In the genomic region with DNA sequence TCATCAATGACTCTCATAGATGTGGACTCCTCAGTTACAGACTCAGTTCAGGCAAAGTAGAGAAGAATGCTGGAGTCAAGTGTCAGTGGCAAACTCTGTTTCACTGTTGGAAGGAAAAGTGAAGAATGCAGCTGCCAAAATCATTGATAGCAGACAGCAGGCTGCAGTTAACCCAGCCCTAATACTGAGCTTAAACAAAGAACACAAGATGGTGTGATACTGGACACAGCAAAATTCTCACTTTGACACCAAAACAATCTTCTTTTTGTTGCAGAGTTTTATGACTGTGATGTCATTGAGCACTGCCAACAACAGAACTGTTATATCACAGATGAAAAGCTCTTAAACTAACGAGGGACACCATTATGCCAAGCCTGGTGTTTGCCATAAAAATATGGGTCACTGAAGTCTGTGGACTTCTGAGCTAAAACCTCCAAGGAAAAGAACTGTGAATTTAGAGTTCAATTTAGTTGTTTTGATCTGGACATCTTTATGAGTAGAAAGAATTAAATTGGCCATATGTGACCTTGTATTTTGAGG, we compare ENCODE assay signal across 23 mouse cellular contexts.
DNase-seq lines count a peak whose midpoint lies in the region; ATAC-seq lines count a peak whose summit lies in the region.
"Had no signal": no experiment of that assay in that cellular context is flagged by ENCODE, and none has a peak within 500 bp of the region (broad histone marks: within the 10 kb centered on the region; RNA-seq: fewer than 3 reads in every experiment).

No protein-coding gene starts in this region.

- ATAC-seq in midbrain, embryonic 14.5 days (ENCODE audit: low FRiP score, low TSS enrichment), result no peak
- ATAC-seq: CD4-positive, CD25-positive, alpha-beta regulatory T cell, adult 4 months; forebrain, embryonic 16.5 days; hindbrain, postnatal 0 days had no signal

- no peaks in the 10 kb centered on the region for H3K27me3 ChIP-seq in midbrain, embryonic 14.5 days (ENCODE audit: control insufficient read depth, insufficient read depth, low read length)
- H3K27me3 ChIP-seq: embryonic facial prominence, embryonic 13.5 days; forebrain, embryonic 12.5 days; heart, embryonic 13.5 days; hindbrain, embryonic 13.5 days had no signal

- DNase-seq in embryo, embryonic 10.5 days (ENCODE audit: low spot score), result peak; percentile 1
- DNase-seq in embryo, embryonic 9.5 days (ENCODE audit: extremely low spot score), result no peak
- peak; percentile 0 for DNase-seq in kidney, postnatal 14 days
- no peak for DNase-seq in kidney, postnatal 4 days
- peak; percentile 0 for DNase-seq in forelimb bud, embryonic 11.5 days (ENCODE audit: low read depth, low spot score)
- DNase-seq in retina, postnatal 1 day, result peak; percentile 1
- no peak for DNase-seq in midbrain, embryonic 14.5 days
- DNase-seq: adrenal gland, postnatal 14 days; B cell, adult 2 months; cerebellum, adult 18-20 months; cerebellum, adult 9-11 months; cerebellum, postnatal 36 days; gastrocnemius, adult 2 months; gastrocnemius, postnatal 36 days; heart, adult 11 months had no signal

- H3K27ac ChIP-seq in midbrain, embryonic 14.5 days (replicated peaks; ENCODE audit: low read depth, low read length), result no peak overlapping the region
- H3K27ac ChIP-seq: embryonic facial prominence, embryonic 13.5 days; forebrain, embryonic 12.5 days; gastrocnemius, adult 2 months; heart, embryonic 13.5 days; hindbrain, embryonic 13.5 days; hindbrain, postnatal 0 days had no signal

- no peak overlapping the region for H3K9ac ChIP-seq in midbrain, embryonic 14.5 days (replicated peaks; ENCODE audit: low read length)
- H3K9ac ChIP-seq: embryonic facial prominence, embryonic 13.5 days; forebrain, embryonic 12.5 days; heart, embryonic 13.5 days; hindbrain, embryonic 13.5 days had no signal

- H3K36me3 ChIP-seq in midbrain, embryonic 14.5 days (ENCODE audit: control insufficient read depth, insufficient read depth, low read length), result no peaks in the 10 kb centered on the region
- H3K36me3 ChIP-seq: embryonic facial prominence, embryonic 13.5 days; forebrain, embryonic 12.5 days; G1E; heart, embryonic 13.5 days; hindbrain, embryonic 13.5 days had no signal

- H3K4me3 ChIP-seq in midbrain, embryonic 14.5 days (replicated peaks; ENCODE audit: low read depth, low read length), result no peak overlapping the region
- H3K4me3 ChIP-seq: embryonic facial prominence, embryonic 13.5 days; forebrain, embryonic 12.5 days; gastrocnemius, adult 2 months; heart, embryonic 13.5 days; hindbrain, embryonic 13.5 days had no signal

- H3K4me1 ChIP-seq in midbrain, embryonic 14.5 days (ENCODE audit: control insufficient read depth, insufficient read depth, low read length), result no peaks in the 10 kb centered on the region
- H3K4me1 ChIP-seq: embryonic facial prominence, embryonic 13.5 days; forebrain, embryonic 12.5 days; heart, embryonic 13.5 days; hindbrain, embryonic 13.5 days had no signal

- no peak overlapping the region for H3K4me2 ChIP-seq in midbrain, embryonic 14.5 days (ENCODE audit: low read length)
- H3K4me2 ChIP-seq: embryonic facial prominence, embryonic 13.5 days; forebrain, embryonic 12.5 days; heart, embryonic 13.5 days; hindbrain, embryonic 13.5 days had no signal

- WGBS in midbrain, embryonic 14.5 days, result 67% methylated on average over 1 of the region's 1 CpGs

- no peaks in the 10 kb centered on the region for H3K9me3 ChIP-seq in midbrain, embryonic 14.5 days (ENCODE audit: control insufficient read depth, low read length)
- H3K9me3 ChIP-seq: embryonic facial prominence, embryonic 13.5 days; forebrain, embryonic 12.5 days; G1E; heart, embryonic 13.5 days; hindbrain, embryonic 13.5 days had no signal

Comparison
In these comparisons a context has a peak if more than half of its experiments do, and no peak if none do; other contexts are left out.
1. DNase-seq: peak in embryo, embryonic 10.5 days (single experiment), kidney, postnatal 14 days (single experiment), forelimb bud, embryonic 11.5 days (single experiment) and retina, postnatal 1 day (single experiment); none in embryo, embryonic 9.5 days (single experiment), kidney, postnatal 4 days (0 of 2) and midbrain, embryonic 14.5 days (single experiment).